Mouse (Mus musculus): ENCODE data around the gene Gmip. TPM values are rescaled to one million over a fixed set of nuclear protein-coding genes. Genes with fewer than 3 reads are reported as not detected.

Gene Gmip
- total and polyA plus RNA-seq, 3 experiments, result 48.0 to 85.2 (median 61.2) TPM

DNA sequence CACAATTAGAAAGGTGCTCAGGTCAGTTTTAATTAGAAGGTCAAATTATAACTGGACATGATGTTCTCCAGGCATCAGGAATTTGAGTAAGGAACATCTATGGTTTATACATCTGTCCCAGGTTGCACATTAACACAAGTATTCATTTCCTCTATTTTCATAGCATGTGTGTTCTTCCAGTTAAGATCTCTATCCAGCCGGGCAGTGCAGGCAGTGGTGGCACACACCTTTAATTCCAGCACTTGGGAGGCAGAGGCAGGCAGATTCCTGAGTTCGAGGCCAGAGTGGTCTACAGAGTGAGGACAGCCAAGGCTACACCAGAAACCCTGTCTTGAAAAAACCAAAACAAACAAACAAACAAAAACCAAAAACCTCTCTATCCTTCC, 33.3 kb upstream of the Gmip start:
- peaks cover 34% of the 10 kb centered on the region for H3K4me1 ChIP-seq (ENCODE audit: insufficient read depth, low read depth, low read length)
- H3K9me3 ChIP-seq (replicated peaks), result 0 out of 2 replicates have a peak, but pooled peaks cover 2% of the 10 kb centered on the region
- H3K4me3 ChIP-seq (ENCODE audit: low read depth, low read length), result peak overlapping the region; percentile 97; the same call in 1 of the 2 replicates
- H3K36me3 ChIP-seq (replicated peaks), result peaks cover 34% of the 10 kb centered on the region
- no peak for TF ChIP-seq POLR2AphosphoS5 (IDR thresholded peaks at IDR 0.05; ENCODE audit: insufficient replicate concordance, low read depth, low read length)
- no peak for TF ChIP-seq TAL1 (conservative IDR thresholded peaks at IDR 0.05; ENCODE audit: low read depth, low read length)
- TF ChIP-seq CTCF (IDR thresholded peaks at IDR 0.05; ENCODE audit: low read depth, low read length), result no peak
- no peak for TF ChIP-seq GATA1 (IDR thresholded peaks at IDR 0.05; ENCODE audit: borderline replicate concordance, low read length)
- no peak for TF ChIP-seq GATA2 (IDR thresholded peaks at IDR 0.05; ENCODE audit: borderline replicate concordance, low read depth, low read length)
- no peaks in the 10 kb centered on the region for H3K27me3 ChIP-seq (ENCODE audit: insufficient read depth, low read length)
- ATAC-seq (ENCODE audit: extremely low read depth, insufficient number of reproducible peaks, low FRiP score, poor library complexity, severe bottlenecking) (no peak), DNase-seq (ENCODE audit: low spot score) (no peak)

DNA sequence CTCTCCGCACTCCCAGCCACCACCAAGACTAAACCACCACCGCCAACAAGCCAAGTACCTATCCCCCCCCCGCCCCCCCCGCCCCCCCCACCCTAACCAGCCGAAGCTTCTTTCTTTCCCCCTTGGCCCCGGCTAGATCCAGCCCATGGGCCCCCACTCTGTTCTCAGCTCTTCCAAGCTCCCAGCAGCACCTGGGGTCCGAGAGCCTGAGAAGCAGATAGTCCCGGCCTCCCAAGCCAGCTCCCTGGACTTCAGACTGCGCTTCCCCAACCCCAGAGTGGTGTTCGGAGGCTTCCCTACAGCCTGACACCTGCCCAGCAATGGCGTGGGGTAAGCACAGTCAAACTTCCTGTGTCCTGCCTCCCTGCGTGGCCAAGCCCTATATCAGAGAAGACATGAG, 31.4 kb upstream of the Gmip start:
- DNase-seq (ENCODE audit: low spot score) (no peak), ATAC-seq (ENCODE audit: extremely low read depth, insufficient number of reproducible peaks, low FRiP score, poor library complexity, severe bottlenecking) (no peak)
- Histone ChIP-seq H3K9me3 (replicated peaks) (no peaks in the 10 kb centered on the region), H3K4me3 (ENCODE audit: low read depth, low read length) (no peak overlapping the region), H3K4me1 (ENCODE audit: insufficient read depth, low read depth, low read length) (peaks cover 28% of the 10 kb centered on the region), H3K27me3 (ENCODE audit: insufficient read depth, low read length) (no peaks in the 10 kb centered on the region), H3K36me3 (replicated peaks) (peaks cover 15% of the 10 kb centered on the region)
- no peak for TF ChIP-seq GATA2 (IDR thresholded peaks at IDR 0.05; ENCODE audit: borderline replicate concordance, low read depth, low read length)
- no peak for TF ChIP-seq CTCF (IDR thresholded peaks at IDR 0.05; ENCODE audit: low read depth, low read length)
- TF ChIP-seq GATA1 (IDR thresholded peaks at IDR 0.05; ENCODE audit: borderline replicate concordance, low read length), result no peak
- no peak for TF ChIP-seq TAL1 (conservative IDR thresholded peaks at IDR 0.05; ENCODE audit: low read depth, low read length)
- TF ChIP-seq POLR2AphosphoS5 (IDR thresholded peaks at IDR 0.05; ENCODE audit: insufficient replicate concordance, low read depth, low read length), result no peak

DNA sequence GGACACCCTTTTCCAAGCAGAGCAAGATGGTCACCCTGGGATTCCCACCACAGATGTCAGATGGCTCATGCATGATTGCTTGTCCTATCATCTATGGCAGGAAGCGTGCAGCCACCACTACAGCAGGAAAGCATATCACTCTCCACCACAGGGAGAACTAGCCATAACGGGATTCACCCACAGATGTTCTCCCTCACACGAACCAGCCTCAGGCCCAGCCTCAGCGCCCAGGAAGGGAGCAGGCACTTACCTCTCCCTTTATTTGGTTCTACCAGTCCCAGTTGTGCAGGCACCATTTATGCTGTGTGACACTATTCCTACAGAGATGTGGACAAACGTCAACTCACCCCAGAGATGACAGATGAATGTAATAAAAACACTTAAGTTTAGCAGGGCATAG, 19.4 kb upstream of the Gmip start:
- TF ChIP-seq POLR2AphosphoS5 (IDR thresholded peaks at IDR 0.05; ENCODE audit: insufficient replicate concordance, low read depth, low read length), result no peak
- TF ChIP-seq GATA1 (IDR thresholded peaks at IDR 0.05; ENCODE audit: borderline replicate concordance, low read length), result no peak
- TF ChIP-seq TAL1 (conservative IDR thresholded peaks at IDR 0.05; ENCODE audit: low read depth, low read length), result no peak
- no peak for TF ChIP-seq CTCF (IDR thresholded peaks at IDR 0.05; ENCODE audit: low read depth, low read length)
- TF ChIP-seq GATA2 (IDR thresholded peaks at IDR 0.05; ENCODE audit: borderline replicate concordance, low read depth, low read length), result no peak
- Histone ChIP-seq H3K4me3 (ENCODE audit: low read depth, low read length) (peak overlapping the region; percentile 24; the same call in 1 of the 2 replicates), H3K9me3 (replicated peaks) (no peaks in the 10 kb centered on the region), H3K36me3 (replicated peaks) (peaks cover 25% of the 10 kb centered on the region), H3K4me1 (ENCODE audit: insufficient read depth, low read depth, low read length) (peaks cover 32% of the 10 kb centered on the region), H3K27me3 (ENCODE audit: insufficient read depth, low read length) (no peaks in the 10 kb centered on the region)
- DNase-seq (ENCODE audit: low spot score), result no peak
- ATAC-seq (ENCODE audit: extremely low read depth, insufficient number of reproducible peaks, low FRiP score, poor library complexity, severe bottlenecking), result no peak

DNA sequence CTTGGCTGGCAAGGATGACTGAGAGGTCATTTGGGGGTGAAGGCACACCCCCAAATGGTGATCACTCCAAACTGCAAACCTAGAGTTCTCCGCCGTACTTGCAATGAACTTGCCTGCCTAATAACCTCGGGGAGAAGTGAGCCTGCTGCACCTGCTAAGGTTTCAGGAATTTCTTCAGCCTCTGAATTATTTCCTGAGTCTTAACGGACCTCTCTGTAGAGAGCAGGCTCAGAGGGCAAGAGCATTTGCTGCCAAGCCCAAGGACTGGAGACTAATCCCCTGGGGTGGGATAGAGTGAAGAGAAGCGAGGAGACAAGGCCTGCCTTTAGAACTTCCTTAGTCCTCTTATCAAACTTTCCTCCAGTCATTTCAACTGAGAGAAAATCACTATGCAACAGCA, 18.7 kb upstream of the Gmip start:
- ATAC-seq (ENCODE audit: extremely low read depth, insufficient number of reproducible peaks, low FRiP score, poor library complexity, severe bottlenecking) (no peak), DNase-seq (ENCODE audit: low spot score) (no peak)
- Histone ChIP-seq H3K27me3 (ENCODE audit: insufficient read depth, low read length) (no peaks in the 10 kb centered on the region), H3K4me1 (ENCODE audit: insufficient read depth, low read depth, low read length) (peaks cover 35% of the 10 kb centered on the region), H3K4me3 (ENCODE audit: low read depth, low read length) (peak overlapping the region; percentile 100; the same call in 1 of the 2 replicates), H3K36me3 (replicated peaks) (peaks cover 32% of the 10 kb centered on the region), H3K9me3 (replicated peaks) (no peaks in the 10 kb centered on the region)
- TF ChIP-seq GATA2 (IDR thresholded peaks at IDR 0.05; ENCODE audit: borderline replicate concordance, low read depth, low read length) (no peak), POLR2AphosphoS5 (IDR thresholded peaks at IDR 0.05; ENCODE audit: insufficient replicate concordance, low read depth, low read length) (no peak), CTCF (IDR thresholded peaks at IDR 0.05; ENCODE audit: low read depth, low read length) (no peak), TAL1 (conservative IDR thresholded peaks at IDR 0.05; ENCODE audit: low read depth, low read length) (no peak), GATA1 (IDR thresholded peaks at IDR 0.05; ENCODE audit: borderline replicate concordance, low read length) (no peak)

DNA sequence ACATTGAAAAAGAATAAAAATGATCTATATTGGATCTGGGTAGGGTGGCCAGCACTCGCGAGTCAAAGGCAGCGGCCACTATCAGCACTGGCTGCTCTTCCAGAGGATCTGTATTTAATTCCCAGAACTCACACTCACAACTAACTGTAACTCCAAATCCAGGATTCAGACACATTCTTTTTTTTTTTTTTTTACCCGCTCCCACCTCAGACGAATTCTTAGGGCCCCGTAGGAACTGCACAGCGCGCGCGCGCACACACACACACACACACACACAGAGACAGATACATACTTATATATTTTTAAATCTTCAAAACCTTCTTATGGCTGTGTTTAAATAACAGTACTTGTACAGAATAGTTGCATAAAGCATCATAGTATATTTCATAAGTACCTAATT, 18.1 kb upstream of the Gmip start:
- TF ChIP-seq GATA1 (IDR thresholded peaks at IDR 0.05; ENCODE audit: borderline replicate concordance, low read length) (no peak), CTCF (IDR thresholded peaks at IDR 0.05; ENCODE audit: low read depth, low read length) (no peak), GATA2 (IDR thresholded peaks at IDR 0.05; ENCODE audit: borderline replicate concordance, low read depth, low read length) (no peak), TAL1 (conservative IDR thresholded peaks at IDR 0.05; ENCODE audit: low read depth, low read length) (no peak), POLR2AphosphoS5 (IDR thresholded peaks at IDR 0.05; ENCODE audit: insufficient replicate concordance, low read depth, low read length) (no peak)

DNA sequence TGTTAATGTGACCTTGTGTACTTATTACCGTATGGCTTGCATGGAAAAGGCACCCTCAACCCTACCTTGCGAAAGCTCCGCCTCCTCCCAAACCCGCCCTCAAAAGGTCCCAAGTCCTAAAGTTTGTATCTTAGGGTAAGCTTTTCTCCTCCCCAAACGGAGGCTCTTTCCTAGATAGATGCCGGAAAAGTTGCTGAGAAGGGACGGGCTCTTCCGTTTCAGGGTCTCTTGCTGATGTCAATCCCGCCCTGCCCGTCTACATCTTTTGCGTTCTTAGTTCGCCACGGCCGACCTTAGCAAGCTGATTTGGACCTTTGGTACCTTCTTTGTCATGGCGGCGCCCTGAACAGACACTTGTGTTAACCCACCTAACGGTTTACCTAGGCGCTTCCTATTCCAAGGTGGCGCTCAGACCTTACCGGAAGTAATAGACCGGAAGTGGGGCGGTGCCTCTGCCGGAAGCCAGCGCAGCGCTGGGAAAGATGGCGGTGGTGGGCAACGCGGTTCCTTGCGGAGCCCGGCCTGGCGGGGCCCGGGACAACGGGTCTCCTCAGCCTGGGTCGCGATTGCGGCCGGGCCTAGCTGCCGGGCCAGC, 17.6 kb upstream of the Gmip start, which contains the start of the genes Atp13a1 and Zfp866:
TSS of gene Atp13a1 (plus strand) at position 391 of the 595 bp plus-strand sequence.
TSS of gene Zfp866 (minus strand) at position 406 of the 595 bp plus-strand sequence.
- TF ChIP-seq CTCF (IDR thresholded peaks at IDR 0.05; ENCODE audit: low read depth, low read length) (no peak), GATA2 (IDR thresholded peaks at IDR 0.05; ENCODE audit: borderline replicate concordance, low read depth, low read length) (no peak), POLR2AphosphoS5 (IDR thresholded peaks at IDR 0.05; ENCODE audit: insufficient replicate concordance, low read depth, low read length) (no peak)
- ATAC-seq (ENCODE audit: extremely low read depth, insufficient number of reproducible peaks, low FRiP score, poor library complexity, severe bottlenecking) (peak; percentile 85), DNase-seq (ENCODE audit: low spot score) (peak; percentile 86)
- H3K36me3 ChIP-seq (replicated peaks), result peaks cover 43% of the 10 kb centered on the region
- H3K4me3 ChIP-seq (ENCODE audit: low read depth, low read length), result peak within 1 kb of the TSS; percentile 100
- no peaks in the 10 kb centered on the region for H3K9me3 ChIP-seq (replicated peaks)
- no peaks in the 10 kb centered on the region for H3K27me3 ChIP-seq (ENCODE audit: insufficient read depth, low read length)
- H3K4me1 ChIP-seq (ENCODE audit: insufficient read depth, low read depth, low read length), result peaks cover 35% of the 10 kb centered on the region

More for the DNA sequence above, 18.1 kb upstream of the Gmip start:
- H3K36me3 ChIP-seq (replicated peaks), result peaks cover 38% of the 10 kb centered on the region
- no peaks in the 10 kb centered on the region for H3K27me3 ChIP-seq (ENCODE audit: insufficient read depth, low read length)
- H3K4me1 ChIP-seq (ENCODE audit: insufficient read depth, low read depth, low read length), result peaks cover 35% of the 10 kb centered on the region
- ATAC-seq (ENCODE audit: extremely low read depth, insufficient number of reproducible peaks, low FRiP score, poor library complexity, severe bottlenecking) (no peak), DNase-seq (ENCODE audit: low spot score) (no peak)
- H3K9me3 ChIP-seq (replicated peaks), result no peaks in the 10 kb centered on the region
- peak overlapping the region; percentile 100 for H3K4me3 ChIP-seq (ENCODE audit: low read depth, low read length)
